24 mouse cellular contexts compared by ENCODE assay signal in genomic region chr10:38883816-38884599, GRCm38 (mm10).
A peak's percentile ranks its signal among the peaks of the same experiment; 100 is the strongest.
DNase-seq lines count a peak whose midpoint lies in the region; ATAC-seq and TF ChIP-seq lines count a peak whose summit lies in the region.
"Had no signal": no experiment of that assay in that cellular context is flagged by ENCODE, and none has a peak within 500 bp of the region (broad histone marks: within the 10 kb centered on the region; RNA-seq: fewer than 3 reads in every experiment).

No protein-coding gene starts in this region.

- no peaks in the 10 kb centered on the region for H3K27me3 ChIP-seq in lung, embryonic 14.5 days (ENCODE audit: insufficient read depth, low read length)
- H3K27me3 ChIP-seq in thymus, adult 2 months (ENCODE audit: control insufficient read depth, insufficient read depth, low read length), result no peaks in the 10 kb centered on the region
- H3K27me3 ChIP-seq: CH12.LX; embryonic facial prominence, embryonic 13.5 days; forebrain, embryonic 12.5 days; heart, embryonic 13.5 days; liver, embryonic 13.5 days; neural tube, embryonic 15.5 days had no signal

- peaks cover 7% of the 10 kb centered on the region; the same call in 1 of the 2 replicates for H3K4me1 ChIP-seq in lung, embryonic 14.5 days (ENCODE audit: insufficient read depth)
- peaks cover 15% of the 10 kb centered on the region for H3K4me1 ChIP-seq in thymus, adult 2 months (replicated peaks; ENCODE audit: control insufficient read depth, insufficient read depth, low read length)
- H3K4me1 ChIP-seq: embryonic facial prominence, embryonic 13.5 days; forebrain, embryonic 12.5 days; liver, embryonic 13.5 days; neural tube, embryonic 15.5 days had no signal

- DNase-seq in heart, adult 9 months (ENCODE audit: low spot score in 2 of 2), result peak; percentile 43 to 54
- no peak for DNase-seq in heart, postnatal 4 days
- no peak for DNase-seq in lung, embryonic 14.5 days
- DNase-seq in lung, postnatal 36 days, result no peak
- DNase-seq in thymus, adult 2 months, result no peak
- DNase-seq in thymus, adult 18-20 months, result no peak
- DNase-seq in spleen, postnatal 14 days (ENCODE audit: low spot score in 2 of 2), result no peak
- DNase-seq: adrenal gland, adult 2 months; cerebellum, adult 11-12 months; cerebellum, postnatal 10 days; heart, postnatal 14 days; kidney, adult 9 months; right cerebral cortex, adult 18-20 months had no signal

- 73% methylated on average over 2 of the region's 2 CpGs for WGBS in lung, embryonic 14.5 days
- 93% methylated on average over 2 of the region's 2 CpGs for WGBS in thymus, adult 2 months

- no peak overlapping the region for H3K4me3 ChIP-seq in lung, embryonic 14.5 days (ENCODE audit: low read depth, low read length)
- no peak overlapping the region for H3K4me3 ChIP-seq in thymus, adult 2 months (ENCODE audit: control insufficient read depth, insufficient read depth, low read length)
- H3K4me3 ChIP-seq: embryonic facial prominence, embryonic 13.5 days; erythroblast, embryonic 14.5 days; forebrain, embryonic 12.5 days; heart, embryonic 13.5 days; left cerebral cortex, adult 2 months; liver, embryonic 13.5 days; neural tube, embryonic 15.5 days had no signal

- TF ChIP-seq CTCF in lung, embryonic 14.5 days (IDR thresholded peaks at IDR 0.05; ENCODE audit: low read depth), result no peak
- TF ChIP-seq CTCF in thymus, adult 2 months (IDR thresholded peaks at IDR 0.05; ENCODE audit: borderline replicate concordance, control insufficient read depth, extremely low read depth, insufficient read depth, low read length, poor library complexity), result no peak

- no peak for ATAC-seq in lung, embryonic 14.5 days (ENCODE audit: insufficient read depth)

- H3K27ac ChIP-seq in lung, embryonic 14.5 days (ENCODE audit: low read depth), result peak overlapping the region; percentile 38; the same call in 1 of the 2 replicates
- H3K27ac ChIP-seq in thymus, adult 2 months (ENCODE audit: control insufficient read depth, insufficient read depth, low read length), result peak overlapping the region; percentile 64
- H3K27ac ChIP-seq: embryonic facial prominence, embryonic 13.5 days; forebrain, embryonic 12.5 days; heart, embryonic 13.5 days; hindbrain, embryonic 14.5 days; left cerebral cortex, adult 2 months; liver, embryonic 13.5 days; neural tube, embryonic 15.5 days had no signal

- TF ChIP-seq POLR2A in thymus, adult 2 months (IDR thresholded peaks at IDR 0.05; ENCODE audit: control insufficient read depth, extremely low read depth, insufficient read depth, low read length, poor library complexity), result no peak

- no peak overlapping the region for H3K4me2 ChIP-seq in lung, embryonic 14.5 days
- H3K4me2 ChIP-seq: embryonic facial prominence, embryonic 13.5 days; forebrain, embryonic 12.5 days; heart, embryonic 13.5 days; hindbrain, embryonic 14.5 days; liver, embryonic 13.5 days; midbrain, embryonic 11.5 days; neural tube, embryonic 15.5 days had no signal

- no peak overlapping the region for H3K9ac ChIP-seq in lung, embryonic 14.5 days
- H3K9ac ChIP-seq: embryonic facial prominence, embryonic 13.5 days; forebrain, embryonic 12.5 days; heart, embryonic 13.5 days; hindbrain, embryonic 14.5 days; liver, embryonic 13.5 days; neural tube, embryonic 15.5 days had no signal

- no peaks in the 10 kb centered on the region for H3K36me3 ChIP-seq in lung, embryonic 14.5 days (ENCODE audit: insufficient read depth)
- H3K36me3 ChIP-seq in thymus, adult 2 months (ENCODE audit: control insufficient read depth, insufficient read depth, low read length), result no peaks in the 10 kb centered on the region
- H3K36me3 ChIP-seq: embryonic facial prominence, embryonic 13.5 days; forebrain, embryonic 12.5 days; G1E; heart, embryonic 13.5 days; liver, embryonic 13.5 days; neural tube, embryonic 15.5 days had no signal

- H3K9me3 ChIP-seq in lung, embryonic 14.5 days (ENCODE audit: low read depth, low read length), result no peaks in the 10 kb centered on the region
- H3K9me3 ChIP-seq: embryonic facial prominence, embryonic 13.5 days; forebrain, embryonic 12.5 days; G1E; heart, embryonic 13.5 days; liver, embryonic 13.5 days; neural tube, embryonic 15.5 days had no signal

Comparison
In these comparisons a context has a peak if more than half of its experiments do, and no peak if none do; other contexts are left out.
1. DNase-seq: peak in heart, adult 9 months (2 of 2); none in heart, postnatal 4 days (single experiment), lung, embryonic 14.5 days (single experiment), lung, postnatal 36 days (single experiment), thymus, adult 2 months (single experiment), thymus, adult 18-20 months (0 of 2) and spleen, postnatal 14 days (0 of 2).